Mouse (Mus musculus): ENCODE measurements around the gene Far1. TPM values are rescaled to one million over a fixed set of nuclear protein-coding genes. Genes with fewer than 3 reads are reported as not detected.
A peak's percentile ranks its signal among the peaks of the same experiment; 100 is the strongest.

Far1 gene
- total and polyA plus RNA-seq, 3 experiments: 26.4 to 34.2 TPM; not detected in 1

GRCm38 (mm10) chr7:113594363-113594762, 80.7 kb downstream of the Far1 start:
- Histone ChIP-seq H3K9ac (ENCODE audit: control insufficient read depth, low read depth, low read length, poor library complexity, severe bottlenecking) (no peak overlapping the region), H3K36me3 (ENCODE audit: control insufficient read depth in 1 of 2, insufficient read depth in 2 of 2, low read length in 2 of 2) (peaks cover 0 to 5% of the 10 kb centered on the region in 2 experiments; a peak in 1 of 4 replicates), H3K27me3 (ENCODE audit: control insufficient read depth in 1 of 2, insufficient read depth in 2 of 2, low read length in 2 of 2) (no peaks in the 10 kb centered on the region; a peak in 1 of 4 replicates), H3K79me2 (ENCODE audit: control insufficient read depth, insufficient read depth, low read length, poor library complexity) (no peaks in the 10 kb centered on the region), H3K9me3 (replicated peaks; ENCODE audit: insufficient read depth, low read length) (no peaks in the 10 kb centered on the region), H3K4me3 (ENCODE audit: control insufficient read depth in 1 of 2, insufficient read depth in 1 of 2, low read depth in 2 of 2, low read length in 2 of 2) (no peak overlapping the region), H3K4me1 (ENCODE audit: control insufficient read depth in 1 of 2, insufficient read depth in 2 of 2, low read length in 2 of 2) (peaks cover 6 to 9% of the 10 kb centered on the region in 2 experiments), H3K27ac (ENCODE audit: control insufficient read depth, low read depth, low read length) (no peak overlapping the region)
- DNase-seq (ENCODE audit: low read depth, low spot score): peak; percentile 77
- TF ChIP-seq BHLHE40 (IDR thresholded peaks at IDR 0.05; ENCODE audit: borderline replicate concordance, low read depth, low read length) (no peak), CHD1 (IDR thresholded peaks at IDR 0.05; ENCODE audit: low read depth, low read length) (no peak), RAD21 (IDR thresholded peaks at IDR 0.05; ENCODE audit: low read depth, low read length) (peak; percentile 79), UBTF (IDR thresholded peaks at IDR 0.05; ENCODE audit: borderline replicate concordance, insufficient read depth, low read depth, low read length) (no peak), RCOR1 (IDR thresholded peaks at IDR 0.05; ENCODE audit: low read depth, low read length) (no peak), GATA1 (IDR thresholded peaks at IDR 0.05; ENCODE audit: low read depth, low read length) (no peak), CTCF (IDR thresholded peaks at IDR 0.05 in 2 of 3, conservative IDR thresholded peaks at IDR 0.05 in 1 of 3; ENCODE audit: control insufficient read depth in 1 of 3, insufficient read depth in 1 of 3, low read depth in 2 of 3, low read length in 3 of 3, poor library complexity in 1 of 3, severe bottlenecking in 1 of 3) (peak; percentile 53 to 78 (median 63)), MAZ (IDR thresholded peaks at IDR 0.05; ENCODE audit: low read depth, low read length) (no peak), SMC3 (IDR thresholded peaks at IDR 0.05; ENCODE audit: low read depth, low read length) (peak; percentile 89), ZC3H11A (IDR thresholded peaks at IDR 0.05; ENCODE audit: low read depth, low read length) (peak; percentile 82)

GRCm38 (mm10) chr7:113597231-113597630, 83.6 kb downstream of the Far1 start:
- Histone ChIP-seq H3K36me3 (ENCODE audit: control insufficient read depth in 1 of 2, insufficient read depth in 2 of 2, low read length in 2 of 2) (no peaks in the 10 kb centered on the region), H3K27me3 (ENCODE audit: control insufficient read depth in 1 of 2, insufficient read depth in 2 of 2, low read length in 2 of 2) (peaks cover 2% of the 10 kb centered on the region in 2 experiments; a peak in 2 of 4 replicates), H3K27ac (ENCODE audit: control insufficient read depth, low read depth, low read length) (no peak overlapping the region), H3K9ac (ENCODE audit: control insufficient read depth, low read depth, low read length, poor library complexity, severe bottlenecking) (no peak overlapping the region), H3K4me1 (ENCODE audit: control insufficient read depth in 1 of 2, insufficient read depth in 2 of 2, low read length in 2 of 2) (peaks cover 1% of the 10 kb centered on the region in 2 experiments), H3K4me3 (ENCODE audit: control insufficient read depth in 1 of 2, insufficient read depth in 1 of 2, low read depth in 2 of 2, low read length in 2 of 2) (no peak overlapping the region), H3K79me2 (ENCODE audit: control insufficient read depth, insufficient read depth, low read length, poor library complexity) (no peaks in the 10 kb centered on the region), H3K9me3 (replicated peaks; ENCODE audit: insufficient read depth, low read length) (no peaks in the 10 kb centered on the region)
- DNase-seq (ENCODE audit: low read depth, low spot score): no peak
- TF ChIP-seq MAZ (IDR thresholded peaks at IDR 0.05; ENCODE audit: low read depth, low read length) (no peak), NELFE (IDR thresholded peaks at IDR 0.05; ENCODE audit: low read depth, low read length) (no peak), BHLHE40 (IDR thresholded peaks at IDR 0.05; ENCODE audit: borderline replicate concordance, low read depth, low read length) (no peak), HCFC1 (IDR thresholded peaks at IDR 0.05; ENCODE audit: low read depth, low read length) (no peak), ELF1 (IDR thresholded peaks at IDR 0.05; ENCODE audit: low read depth, low read length) (no peak), JUND (IDR thresholded peaks at IDR 0.05; ENCODE audit: low read depth, low read length) (no peak), GABPA (IDR thresholded peaks at IDR 0.05; ENCODE audit: low read depth, low read length) (no peak), ZC3H11A (IDR thresholded peaks at IDR 0.05; ENCODE audit: low read depth, low read length) (no peak), CHD2 (IDR thresholded peaks at IDR 0.05; ENCODE audit: low read length) (no peak), RCOR1 (IDR thresholded peaks at IDR 0.05; ENCODE audit: low read depth, low read length) (no peak), MYB (IDR thresholded peaks at IDR 0.05; ENCODE audit: low read depth, low read length) (no peak), TCF12 (IDR thresholded peaks at IDR 0.05; ENCODE audit: low read depth, low read length) (no peak)
